Mouse (Mus musculus) lung, embryonic 14.5 days (tissue): ENCODE measurements around the gene Scin. TPM values are rescaled to one million over a fixed set of nuclear protein-coding genes. Genes with fewer than 3 reads are reported as not detected.
A peak's percentile ranks its signal among the peaks of the same experiment; 100 is the strongest.

Source experiments
- ATAC-seq: fragments of 200-750 bp; cut with Nextera tagmentation; 2 replicates; pipeline ENCODE4 v1.8.0; 2017; ENCODE audit warnings: mild to moderate bottlenecking, moderate TSS enrichment, moderate library complexity; ENCODE audit not compliant: insufficient read depth
- DNase-seq: peaks from one replicate; pipeline ENCODE4 v3.0.0-alpha.2; 2015
- H3K27ac ChIP-seq: fragments of 300-500 bp; sonication (generic); 2 replicates; pipeline ENCODE4 v1.5.1; 2014; ENCODE audit warnings: low read depth, mild to moderate bottlenecking, moderate library complexity
- H3K27me3 ChIP-seq: fragments of 300-500 bp; sonication (generic); 2 replicates; pipeline ENCODE4 v1.6.1; 2014; ENCODE audit warnings: low read length, control low read depth; ENCODE audit not compliant: insufficient read depth
- H3K36me3 ChIP-seq: fragments of 300-500 bp; sonication (generic); 2 replicates; pipeline ENCODE4 v1.6.1; 2014; ENCODE audit warnings: control low read depth; ENCODE audit not compliant: insufficient read depth
- H3K4me1 ChIP-seq: fragments of 300-500 bp; sonication (generic); 2 replicates; pipeline ENCODE4 v1.6.1; 2014; ENCODE audit warnings: antibody characterized with exemption, control low read depth; ENCODE audit not compliant: insufficient read depth
- H3K4me2 ChIP-seq: fragments of 300-500 bp; sonication (generic); 2 replicates; pipeline ENCODE4 v1.6.1; 2014; ENCODE audit warnings: mild to moderate bottlenecking
- H3K4me3 ChIP-seq: fragments of 300-500 bp; sonication (generic); 2 replicates; pipeline ENCODE4 v1.5.1; 2014; ENCODE audit warnings: low read depth, low read length
- H3K9ac ChIP-seq: fragments of 300-500 bp; sonication (generic); 2 replicates; pipeline ENCODE4 v1.6.1; 2014
- H3K9me3 ChIP-seq: fragments of 300-500 bp; sonication (generic); 2 replicates; pipeline ENCODE4 v1.6.1; 2016; ENCODE audit warnings: low read depth, low read length, control low read depth
- CTCF ChIP-seq: IDR thresholded peaks from 2 replicates; pipeline ENCODE4 v1.5.1; 2016; ENCODE audit warnings: antibody characterized with exemption, low read depth
- WGBS: fragments of 180-500 bp; shearing (Covaris S2); extraction: QIAGEN DNeasy Blood & Tissue Kit; methylation state at CpG from one replicate; pipeline ENCODE4 v1.1.7; 2014; 5-methylcytosine and 5-hydroxymethylcytosine counted together
- polyA plus RNA-seq: library from polyadenylated mRNA; unstranded; fragments of >200 nt; fragmentation: Nextera tagmentation; extraction: Ambion mirVana; gene quantifications from 2 replicates; pipeline ENCODE4 v1.2.1, GENCODE M21; 2014

Scin gene
- polyA plus RNA-seq, 1 experiment from 2014 or later, result 0.21 TPM

GRCm38 (mm10) chr12:40096453-40096852, 37.6 kb downstream of the Scin start:
- H3K9me3 ChIP-seq, result no peaks in the 10 kb centered on the region
- DNase-seq, result no peak
- no peaks in the 10 kb centered on the region for H3K4me1 ChIP-seq
- no peak overlapping the region for H3K9ac ChIP-seq
- no peaks in the 10 kb centered on the region for H3K27me3 ChIP-seq
- 77% methylated on average over 3 of the region's 3 CpGs for WGBS
- no peak overlapping the region for H3K4me2 ChIP-seq
- H3K27ac ChIP-seq, result no peak overlapping the region
- TF ChIP-seq CTCF, result no peak
- no peaks in the 10 kb centered on the region for H3K36me3 ChIP-seq
- H3K4me3 ChIP-seq, result no peak overlapping the region
- ATAC-seq, result no peak

DNA sequence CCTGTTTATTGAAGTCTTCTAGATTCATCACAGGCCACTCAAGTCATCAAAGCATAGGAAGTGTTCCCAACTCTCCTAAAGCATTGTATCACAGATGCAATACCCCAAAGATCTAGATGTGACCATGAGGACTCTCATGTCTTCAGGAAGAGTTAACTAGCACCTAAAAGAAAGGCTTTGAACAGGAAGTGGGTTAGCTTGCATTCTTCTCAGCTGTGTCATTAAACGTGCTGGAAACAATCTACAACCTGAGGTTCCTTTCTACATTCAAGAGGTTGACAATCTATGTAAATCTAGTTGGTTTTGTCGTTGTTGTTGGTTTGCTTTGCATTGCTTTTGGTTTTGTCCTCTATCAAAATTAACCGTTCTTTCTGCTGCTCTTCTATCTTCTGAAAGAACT, 44.0 kb downstream of the Scin start:
- H3K27me3 ChIP-seq, result no peaks in the 10 kb centered on the region
- DNase-seq (no peak), ATAC-seq (no peak)
- H3K36me3 ChIP-seq, result no peaks in the 10 kb centered on the region
- no peak overlapping the region for H3K27ac ChIP-seq
- 60% methylated on average over 3 of the region's 3 CpGs for WGBS
- H3K9me3 ChIP-seq, result no peaks in the 10 kb centered on the region
- no peaks in the 10 kb centered on the region for H3K4me1 ChIP-seq
- no peak for TF ChIP-seq CTCF
- no peak overlapping the region for H3K4me3 ChIP-seq
- no peak overlapping the region for H3K4me2 ChIP-seq
- H3K9ac ChIP-seq, result no peak overlapping the region

- H3K27ac ChIP-seq, result no peak overlapping the region
- TF ChIP-seq CTCF, result no peak
Observed at GRCm38 (mm10) chr12:40085731-40086322, 48.2 kb downstream of the Scin start.

DNA sequence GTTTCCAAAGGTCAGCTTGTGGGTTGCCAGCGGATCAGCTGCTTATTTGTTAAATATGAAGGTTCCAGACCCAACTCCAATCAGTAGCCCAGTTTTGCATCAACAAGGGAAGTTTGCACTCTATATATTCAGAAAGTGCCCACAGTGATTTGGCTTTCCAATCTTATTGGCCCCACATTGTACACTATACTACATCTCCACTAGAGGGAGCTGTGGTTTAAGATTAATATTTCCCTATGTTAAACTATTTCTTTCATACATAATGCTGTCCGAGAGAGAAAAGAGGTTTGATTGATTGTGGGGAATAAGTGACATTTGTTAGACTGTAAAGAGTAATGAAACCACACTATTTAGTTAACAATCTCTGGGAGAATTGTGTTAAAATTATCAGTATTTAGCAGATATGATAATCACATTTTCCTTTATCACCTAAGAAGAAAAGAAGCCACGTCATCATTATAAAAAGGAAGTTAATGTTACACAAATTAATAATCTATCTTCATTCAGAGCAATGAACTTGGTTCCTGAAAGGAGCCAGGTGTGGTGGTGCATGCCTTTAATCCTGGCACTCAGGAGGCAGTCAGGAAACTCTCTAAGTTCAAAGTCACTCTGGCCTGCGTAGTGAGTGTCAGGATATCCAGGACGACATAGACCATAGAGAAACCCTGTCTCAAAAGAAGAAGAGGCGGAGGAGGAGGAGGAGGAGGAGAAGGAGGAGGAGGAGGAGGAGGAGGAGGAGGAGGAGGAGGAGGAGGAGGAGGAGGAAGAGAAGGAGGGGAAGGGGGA, 51.4 kb downstream of the Scin start:
- Histone ChIP-seq H3K9me3 (no peaks in the 10 kb centered on the region), H3K4me2 (no peak overlapping the region), H3K27ac (no peak overlapping the region), H3K4me3 (no peak overlapping the region), H3K36me3 (no peaks in the 10 kb centered on the region), H3K27me3 (no peaks in the 10 kb centered on the region), H3K9ac (no peak overlapping the region), H3K4me1 (no peaks in the 10 kb centered on the region)
- ATAC-seq (peak; percentile 62; the same call in 1 of the 2 replicates), DNase-seq (peak; percentile 86)
- TF ChIP-seq CTCF, result peak; percentile 75
- WGBS, result 35% methylated on average over 5 of the region's 6 CpGs

More at GRCm38 (mm10) chr12:40085731-40086322, 48.2 kb downstream of the Scin start:
- H3K9ac ChIP-seq, result no peak overlapping the region
- no peak overlapping the region for H3K4me2 ChIP-seq
- no peak for DNase-seq
- no peaks in the 10 kb centered on the region for H3K9me3 ChIP-seq
- no peak for ATAC-seq
- no peaks in the 10 kb centered on the region for H3K4me1 ChIP-seq
- H3K36me3 ChIP-seq, result no peaks in the 10 kb centered on the region
- no peaks in the 10 kb centered on the region for H3K27me3 ChIP-seq
- no peak overlapping the region for H3K4me3 ChIP-seq
- WGBS, result 68% methylated on average over 5 of the region's 5 CpGs

GRCm38 (mm10) chr12:40082048-40082447, 52.0 kb downstream of the Scin start:
- 38% methylated on average over 5 of the region's 5 CpGs for WGBS
- H3K9me3 ChIP-seq, result no peaks in the 10 kb centered on the region
- H3K27me3 ChIP-seq, result no peaks in the 10 kb centered on the region
- ATAC-seq (no peak), DNase-seq (no peak)
- no peaks in the 10 kb centered on the region for H3K4me1 ChIP-seq
- no peak overlapping the region for H3K4me2 ChIP-seq
- H3K4me3 ChIP-seq, result no peak overlapping the region
- no peak overlapping the region for H3K9ac ChIP-seq
- no peaks in the 10 kb centered on the region for H3K36me3 ChIP-seq
- TF ChIP-seq CTCF, result no peak
- no peak overlapping the region for H3K27ac ChIP-seq

GRCm38 (mm10) chr12:40073660-40074059, 60.4 kb downstream of the Scin start:
- Histone ChIP-seq H3K4me2 (no peak overlapping the region), H3K27me3 (no peaks in the 10 kb centered on the region), H3K4me1 (no peaks in the 10 kb centered on the region), H3K27ac (no peak overlapping the region), H3K9me3 (no peaks in the 10 kb centered on the region), H3K9ac (no peak overlapping the region), H3K36me3 (no peaks in the 10 kb centered on the region), H3K4me3 (no peak overlapping the region)
- 46% methylated on average over 5 of the region's 5 CpGs for WGBS
- DNase-seq (peak; percentile 67), ATAC-seq (no peak)
- peak; percentile 22; the same call in 1 of the 2 replicates for TF ChIP-seq CTCF

- whole genome bisulfite sequencing, result 58% methylated on average over 1 of the region's 1 CpGs
Observed at GRCm38 (mm10) chr12:40047024-40047423, 87.0 kb downstream of the Scin start.

More at GRCm38 (mm10) chr12:40047024-40047423, 87.0 kb downstream of the Scin start:
- TF ChIP-seq CTCF, result no peak
- no peak overlapping the region for H3K27ac ChIP-seq
- H3K36me3 ChIP-seq, result no peaks in the 10 kb centered on the region
- H3K9ac ChIP-seq, result no peak overlapping the region
- no peak overlapping the region for H3K4me3 ChIP-seq
- no peaks in the 10 kb centered on the region for H3K27me3 ChIP-seq
- H3K4me1 ChIP-seq, result no peaks in the 10 kb centered on the region
- ATAC-seq (no peak), DNase-seq (no peak)
- H3K9me3 ChIP-seq, result no peaks in the 10 kb centered on the region
- H3K4me2 ChIP-seq, result no peak overlapping the region
